Mouse (Mus musculus) heart, adult 18-20 months (tissue): Measurements from ENCODE around the gene 9230104L09Rik. TPM values are rescaled to one million over a fixed set of nuclear protein-coding genes. Genes with fewer than 3 reads are reported as not detected.

Experiments
- DNase-seq, 2 experiments: peaks; one replicate each; pipeline ENCODE4 v3.0.0; 2021 to 2022; ENCODE audit warnings: mixed read lengths in 1 of 2
- total RNA-seq, 2 experiments: library from RNA; stranded (reverse); gene quantifications; 2 replicates each; pipeline ENCODE4 v1.2.3; 2021

The 9230104L09Rik gene
- total RNA-seq, 2 experiments from 2014 or later = 0.72 TPM; not detected in 1

GRCm38 (mm10) chr2:148856630-148857400 lies 8.0 kb downstream of the 9230104L09Rik start:
- DNase-seq = peak; percentile 31 to 50

DNA sequence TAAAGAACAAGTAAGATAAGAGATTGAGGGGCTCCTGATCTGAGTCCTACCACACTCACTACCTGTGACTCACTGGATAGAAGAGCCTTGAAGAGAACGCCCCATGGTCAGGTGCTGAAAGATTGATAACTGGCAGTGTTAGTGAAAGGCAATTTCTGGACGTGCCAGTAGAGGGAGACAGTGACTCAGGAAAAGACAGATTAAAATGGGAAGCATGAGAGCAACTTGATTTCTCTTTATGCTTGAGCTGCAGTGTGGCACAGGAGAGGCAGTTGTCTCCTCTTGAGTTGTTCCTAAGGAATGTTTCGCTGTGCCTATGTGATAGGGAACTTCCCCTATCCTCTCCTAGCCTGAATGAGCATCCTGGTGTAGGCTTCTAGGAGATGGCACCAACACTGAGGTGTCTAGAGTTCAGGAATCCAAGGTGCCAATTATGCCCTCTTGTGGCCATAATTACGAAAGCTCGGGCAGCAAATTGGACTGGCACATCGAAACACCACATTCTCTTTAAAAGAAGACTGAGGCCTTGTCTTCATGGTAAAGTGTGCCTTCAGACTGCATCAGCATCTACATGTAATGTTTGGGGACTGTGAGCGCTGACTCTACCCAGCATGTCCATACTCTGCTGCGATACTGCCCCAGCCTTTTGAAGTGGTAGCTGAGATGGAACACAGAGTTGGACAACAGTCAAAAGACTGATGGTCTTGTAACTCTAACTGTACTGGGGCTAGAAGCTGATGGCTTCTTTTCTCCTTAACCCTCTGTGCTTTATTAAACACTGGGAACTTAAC lies 13.5 kb downstream of the 9230104L09Rik start:
- DNase-seq = peak; percentile 81 to 94

- no peak for DNase-seq
Observed at GRCm38 (mm10) chr2:148839224-148839623, 25.6 kb downstream of the 9230104L09Rik start.

GRCm38 (mm10) chr2:148838075-148838777 lies 26.6 kb downstream of the 9230104L09Rik start:
- DNase-seq = no peak

DNA sequence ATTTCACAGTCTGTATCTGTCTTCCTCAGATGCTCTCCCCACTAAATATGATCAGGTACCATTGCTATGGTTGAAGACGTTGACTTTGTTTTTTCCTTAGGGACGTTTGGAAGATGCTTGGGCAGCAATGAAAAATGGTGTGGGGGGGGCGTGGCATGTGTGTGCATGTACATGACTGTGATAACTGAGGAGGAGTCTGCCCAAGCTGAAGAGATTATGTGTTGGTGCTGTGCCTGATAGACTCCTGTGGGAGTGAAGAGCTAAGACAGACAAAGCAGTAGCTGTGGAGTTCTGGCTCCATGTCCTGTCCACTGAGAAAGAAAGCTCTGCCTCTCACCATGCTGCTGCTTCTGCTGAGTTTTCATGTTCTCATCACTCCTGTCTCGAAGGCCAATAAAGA lies 29.9 kb downstream of the 9230104L09Rik start, which contains the start of gene Cst9:
Gene Cst9, plus strand, starts transcription at position 236 of the 400 bp plus-strand sequence.
- no peak for DNase-seq

DNA sequence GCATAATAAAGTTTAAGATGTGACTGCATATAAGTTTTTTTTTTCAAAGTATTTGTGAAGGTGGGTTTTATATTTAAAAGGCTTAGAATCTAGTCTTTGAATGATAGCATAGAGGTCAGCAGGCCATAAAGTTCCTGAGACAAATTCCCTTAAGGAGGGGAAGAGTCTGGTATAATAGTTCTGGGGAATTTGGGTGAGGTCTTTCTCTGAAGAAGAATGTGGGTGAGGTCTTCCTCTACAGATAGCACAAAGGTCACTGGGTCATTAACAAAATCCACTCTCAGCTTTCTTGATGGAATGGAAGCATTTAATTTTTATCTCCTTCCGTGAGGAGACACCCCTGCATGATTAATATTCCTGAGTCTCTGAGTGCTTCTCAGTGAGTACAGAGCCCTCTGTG lies 38.9 kb downstream of the 9230104L09Rik start:
- DNase-seq = no peak

- DNase-seq = no peak
Observed at GRCm38 (mm10) chr2:148819909-148820308, 44.9 kb downstream of the 9230104L09Rik start, which contains the start of gene Cst13. Gene Cst13 (plus strand): TSS chr2:148820081.

- DNase-seq = no peak
Observed at GRCm38 (mm10) chr2:148806696-148807095, 58.1 kb downstream of the 9230104L09Rik start.

- DNase-seq = peak; percentile 4 to 7
Observed at GRCm38 (mm10) chr2:148801491-148801921, 63.3 kb downstream of the 9230104L09Rik start.

- no peak for DNase-seq
Observed at GRCm38 (mm10) chr2:148798485-148798884, 66.4 kb downstream of the 9230104L09Rik start, which contains the start of gene Cst8. Gene Cst8 (plus strand): TSS chr2:148798785.

Other genes starting within 250 kb of the 9230104L09Rik start
- 1 to 10 TPM; 6.4 to 8.2 TPM for gene Nxt1, start 192.4 kb downstream of the 9230104L09Rik start, total RNA-seq
- gene Gzf1, start 184.0 kb downstream of the 9230104L09Rik start, total RNA-seq = 10 to 100 TPM; 26.2 to 29.3 TPM
- gene Napb, start 132.6 kb downstream of the 9230104L09Rik start, total RNA-seq = 1 to 10 TPM; 1.1 to 1.4 TPM
- not detected for gene Cstl1, start 114.7 kb downstream of the 9230104L09Rik start, total RNA-seq
- gene Cst11, start 93.5 kb downstream of the 9230104L09Rik start, total RNA-seq = not detected
- gene 8030411F24Rik, start 83.0 kb downstream of the 9230104L09Rik start, total RNA-seq = not detected
- gene Cst12, start 75.7 kb downstream of the 9230104L09Rik start, total RNA-seq = under 1 TPM; 0.55 to 0.98 TPM
- gene Cst8, start 66.3 kb downstream of the 9230104L09Rik start, total RNA-seq = not detected
- gene Cst13, start 45.0 kb downstream of the 9230104L09Rik start, total RNA-seq = not detected
- under 1 TPM; 0.82 to 0.90 TPM for gene Cst9, start 29.9 kb downstream of the 9230104L09Rik start, total RNA-seq
- 100 to 1,000 TPM; 907 to 950 TPM for gene Cst3, start 10.7 kb upstream of the 9230104L09Rik start, total RNA-seq
- not detected for gene Gm1330, start 138.2 kb upstream of the 9230104L09Rik start, total RNA-seq
- not detected for gene Gm10750, start 152.2 kb upstream of the 9230104L09Rik start, total RNA-seq